Mouse (Mus musculus) liver, adult 2 months (tissue): ENCODE data around the gene Gm9732.
"Not testable (repeated sequence)": the region's sequence is repeated elsewhere in the genome, so short reads cannot be mapped to it uniquely, and the experiment has no call there.

Source experiments
- CTCF ChIP-seq: fragments of 200-500 bp; IDR thresholded peaks from 2 replicates; pipeline ENCODE4 v1.5.1; 2011; ENCODE audit warnings: low read depth, low read length, control low read depth
- POLR2A ChIP-seq: fragments of 200-500 bp; IDR thresholded peaks from 2 replicates; pipeline ENCODE4 v1.6.1; 2011; ENCODE audit warnings: low read length, control low read depth; ENCODE audit not compliant: insufficient read depth; ENCODE audit errors: extremely low read depth

GRCm38 (mm10) chr14:43263421-43263820 lies 11.4 kb upstream of the Gm9732 start:
- TF ChIP-seq CTCF, POLR2A: not testable (repeated sequence)
